Mouse (Mus musculus): ENCODE measurements around the gene Fem1a.
"Not testable (repeated sequence)": the region's sequence is repeated elsewhere in the genome, so short reads cannot be mapped to it uniquely, and the experiment has no call there.

The Fem1a gene

GRCm38 (mm10) chr17:56255429-56255828, 1.2 kb upstream of the Fem1a start:
- DNase-seq (ENCODE audit: low spot score in 2 of 2), result no peak

GRCm38 (mm10) chr17:56255863-56256238, 759 bp upstream of the Fem1a start:
- DNase-seq (ENCODE audit: low spot score in 2 of 2), result peak; percentile 99

GRCm38 (mm10) chr17:56257181-56257894, 728 bp downstream of the Fem1a start:
- DNase-seq (ENCODE audit: low spot score in 2 of 2), result no peak

- DNase-seq (ENCODE audit: low spot score in 2 of 2), result not testable (repeated sequence)
These were observed 1.7 kb downstream of the Fem1a start for GRCm38 (mm10) chr17:56258269-56258668.

GRCm38 (mm10) chr17:56258812-56259211, 2.2 kb downstream of the Fem1a start:
- not testable (repeated sequence) for DNase-seq (ENCODE audit: low spot score in 2 of 2)

- no peak for DNase-seq (ENCODE audit: low spot score in 2 of 2)
These were observed 2.9 kb downstream of the Fem1a start for GRCm38 (mm10) chr17:56259301-56260037.

- no peak for DNase-seq (ENCODE audit: low spot score in 2 of 2)
These were observed 4.6 kb downstream of the Fem1a start for GRCm38 (mm10) chr17:56261166-56261565.

- DNase-seq (ENCODE audit: low spot score in 2 of 2), result no peak
These were observed 6.1 kb downstream of the Fem1a start for GRCm38 (mm10) chr17:56262645-56263094.

- peak; percentile 78 to 80 for DNase-seq (ENCODE audit: low spot score in 2 of 2)
These were observed 7.4 kb downstream of the Fem1a start for GRCm38 (mm10) chr17:56264020-56264419.

- DNase-seq (ENCODE audit: low spot score in 2 of 2), result peak; percentile 79 to 82
These were observed 8.4 kb downstream of the Fem1a start for GRCm38 (mm10) chr17:56265011-56265410.

GRCm38 (mm10) chr17:56265869-56266268, 9.3 kb downstream of the Fem1a start:
- DNase-seq (ENCODE audit: low spot score in 2 of 2), result no peak

- peak; percentile 90 to 91 for DNase-seq (ENCODE audit: low spot score in 2 of 2)
These were observed 9.7 kb downstream of the Fem1a start for GRCm38 (mm10) chr17:56266271-56266670.

- peak; percentile 78 to 82 for DNase-seq (ENCODE audit: low spot score in 2 of 2)
These were observed 12.6 kb downstream of the Fem1a start for GRCm38 (mm10) chr17:56269153-56269630.

- DNase-seq (ENCODE audit: low spot score in 2 of 2), result no peak
These were observed 13.1 kb downstream of the Fem1a start for GRCm38 (mm10) chr17:56269741-56270140.

GRCm38 (mm10) chr17:56271609-56272253, 15.1 kb downstream of the Fem1a start:
- DNase-seq (ENCODE audit: low spot score in 2 of 2), result no peak

- DNase-seq (ENCODE audit: low spot score in 2 of 2), result no peak
These were observed 16.0 kb downstream of the Fem1a start for GRCm38 (mm10) chr17:56272644-56273043.

- DNase-seq (ENCODE audit: low spot score in 2 of 2), result no peak
These were observed 16.9 kb downstream of the Fem1a start for GRCm38 (mm10) chr17:56273482-56273881.

- DNase-seq (ENCODE audit: low spot score in 2 of 2), result no peak
These were observed 17.4 kb downstream of the Fem1a start for GRCm38 (mm10) chr17:56273986-56274385.

GRCm38 (mm10) chr17:56275842-56276480, 19.4 kb downstream of the Fem1a start:
- no peak for DNase-seq (ENCODE audit: low spot score in 2 of 2)

GRCm38 (mm10) chr17:56276643-56277566, 20.3 kb downstream of the Fem1a start, which contains the start of gene Ticam1:
Gene Ticam1 (minus strand): TSS chr17:56276786.
- peak; percentile 91 to 92 for DNase-seq (ENCODE audit: low spot score in 2 of 2)

GRCm38 (mm10) chr17:56277567-56277893, 20.9 kb downstream of the Fem1a start:
- no peak for DNase-seq (ENCODE audit: low spot score in 2 of 2)

All from spleen, postnatal 36 days (tissue).